Mouse (Mus musculus): ENCODE measurements around the gene Ccn5.

- TF ChIP-seq CTCF (IDR thresholded peaks at IDR 0.05; ENCODE audit: low read depth, low read length): no peak
- no peak for TF ChIP-seq GATA1 (IDR thresholded peaks at IDR 0.05; ENCODE audit: borderline replicate concordance, low read length)
- TF ChIP-seq TAL1 (conservative IDR thresholded peaks at IDR 0.05; ENCODE audit: low read depth, low read length): no peak
Observed at GRCm38 (mm10) chr2:163777061-163777460, 43.6 kb upstream of the Ccn5 start.

All from G1E (cell line).